Mouse (Mus musculus) right cerebral cortex, postnatal 4 days (tissue): ENCODE data around the gene Mllt11.

ENCODE experiments used
- DNase-seq: peaks from one replicate; pipeline ENCODE4 v3.0.0-alpha.2; 2022

Gene Mllt11

GRCm38 (mm10) chr3:95243086-95243485 lies 11.1 kb upstream of the Mllt11 start:
- no peak for DNase-seq

- no peak for DNase-seq
Measured at GRCm38 (mm10) chr3:95241498-95241897, 9.5 kb upstream of the Mllt11 start, which contains the start of gene Gm128. TSS of gene Gm128 (minus strand) at chr3:95241598.

GRCm38 (mm10) chr3:95240900-95241299 lies 8.9 kb upstream of the Mllt11 start:
- no peak for DNase-seq

- no peak for DNase-seq
Measured at GRCm38 (mm10) chr3:95239971-95240370, 8.0 kb upstream of the Mllt11 start.

GRCm38 (mm10) chr3:95239022-95239421 lies 7.1 kb upstream of the Mllt11 start:
- DNase-seq = no peak

GRCm38 (mm10) chr3:95237541-95238099 lies 5.6 kb upstream of the Mllt11 start:
- no peak for DNase-seq

- DNase-seq = no peak
Measured at GRCm38 (mm10) chr3:95235386-95236301, 3.7 kb upstream of the Mllt11 start.

- no peak for DNase-seq
Measured at GRCm38 (mm10) chr3:95233303-95233980, 1.5 kb upstream of the Mllt11 start.

- no peak for DNase-seq
Measured at GRCm38 (mm10) chr3:95232771-95233170, 800 bp upstream of the Mllt11 start.

- no peak for DNase-seq
Measured at GRCm38 (mm10) chr3:95230495-95231297, 1.3 kb downstream of the Mllt11 start.

- DNase-seq = peak; percentile 43
Measured at GRCm38 (mm10) chr3:95229781-95230494, 2.0 kb downstream of the Mllt11 start.

GRCm38 (mm10) chr3:95228894-95229780 lies 2.8 kb downstream of the Mllt11 start:
- DNase-seq = peak; percentile 63

- DNase-seq = peak; percentile 91
Measured at GRCm38 (mm10) chr3:95228148-95228893, 3.6 kb downstream of the Mllt11 start, which contains the start of gene Cdc42se1. TSS of gene Cdc42se1 (plus strand) at chr3:95228732.

- no peak for DNase-seq
Measured at GRCm38 (mm10) chr3:95227214-95227613, 4.8 kb downstream of the Mllt11 start.

GRCm38 (mm10) chr3:95224295-95224694 lies 7.7 kb downstream of the Mllt11 start:
- no peak for DNase-seq

GRCm38 (mm10) chr3:95223041-95223440 lies 8.9 kb downstream of the Mllt11 start:
- no peak for DNase-seq

- DNase-seq = no peak
Measured at GRCm38 (mm10) chr3:95218466-95219137, 13.4 kb downstream of the Mllt11 start.

- peak; percentile 93 for DNase-seq
Measured at GRCm38 (mm10) chr3:95217255-95218134, 14.5 kb downstream of the Mllt11 start, which contains the start of gene Gabpb2. TSS of gene Gabpb2 (minus strand) at chr3:95217916.
